Mouse (Mus musculus): ENCODE data around the gene Cacnb2. TPM values are rescaled to one million over a fixed set of nuclear protein-coding genes. Genes with fewer than 3 reads are reported as not detected.

The Cacnb2 gene
- polyA plus RNA-seq, 1 experiment: not detected

- Histone ChIP-seq H3K4me3 (ENCODE audit: insufficient read depth, low read depth, low read length) (no peak overlapping the region), H3K27ac (ENCODE audit: insufficient read depth, low read depth, low read length) (no peak overlapping the region), H3K4me1 (ENCODE audit: control insufficient read depth, insufficient read depth, low read length) (no peaks in the 10 kb centered on the region)
- 87% methylated on average over 1 of the region's 1 CpGs for WGBS
- TF ChIP-seq POLR2A (IDR thresholded peaks at IDR 0.05; ENCODE audit: insufficient read depth, low read depth, low read length) (no peak), CTCF (IDR thresholded peaks at IDR 0.05; ENCODE audit: insufficient read depth, low read depth, low read length) (no peak)
These were observed 255.4 kb downstream of the Cacnb2 start for GRCm38 (mm10) chr2:14858301-14858700.

- Histone ChIP-seq H3K4me1 (ENCODE audit: control insufficient read depth, insufficient read depth, low read length) (no peaks in the 10 kb centered on the region), H3K4me3 (ENCODE audit: insufficient read depth, low read depth, low read length) (no peak overlapping the region), H3K27ac (ENCODE audit: insufficient read depth, low read depth, low read length) (no peak overlapping the region)
- TF ChIP-seq POLR2A (IDR thresholded peaks at IDR 0.05; ENCODE audit: insufficient read depth, low read depth, low read length) (no peak), CTCF (IDR thresholded peaks at IDR 0.05; ENCODE audit: insufficient read depth, low read depth, low read length) (no peak)
- 40% methylated on average over 3 of the region's 3 CpGs for WGBS
These were observed 257.5 kb downstream of the Cacnb2 start for GRCm38 (mm10) chr2:14860350-14860749.

- TF ChIP-seq POLR2A (IDR thresholded peaks at IDR 0.05; ENCODE audit: insufficient read depth, low read depth, low read length): no peak
- TF ChIP-seq CTCF (IDR thresholded peaks at IDR 0.05; ENCODE audit: insufficient read depth, low read depth, low read length): no peak
- 80% methylated on average over 2 of the region's 2 CpGs for WGBS
- no peaks in the 10 kb centered on the region for H3K4me1 ChIP-seq (ENCODE audit: control insufficient read depth, insufficient read depth, low read length)
- H3K27ac ChIP-seq (ENCODE audit: insufficient read depth, low read depth, low read length): no peak overlapping the region
- H3K4me3 ChIP-seq (ENCODE audit: insufficient read depth, low read depth, low read length): no peak overlapping the region
These were observed 258.7 kb downstream of the Cacnb2 start for GRCm38 (mm10) chr2:14861613-14862012.

GRCm38 (mm10) chr2:14862981-14863380, 260.1 kb downstream of the Cacnb2 start:
- no peak overlapping the region for H3K27ac ChIP-seq (ENCODE audit: insufficient read depth, low read depth, low read length)
- no peak for TF ChIP-seq CTCF (IDR thresholded peaks at IDR 0.05; ENCODE audit: insufficient read depth, low read depth, low read length)
- TF ChIP-seq POLR2A (IDR thresholded peaks at IDR 0.05; ENCODE audit: insufficient read depth, low read depth, low read length): no peak
- no peak overlapping the region for H3K4me3 ChIP-seq (ENCODE audit: insufficient read depth, low read depth, low read length)
- H3K4me1 ChIP-seq (ENCODE audit: control insufficient read depth, insufficient read depth, low read length): no peaks in the 10 kb centered on the region
- 47% methylated on average over 1 of the region's 1 CpGs for WGBS

GRCm38 (mm10) chr2:14873116-14873515, 270.2 kb downstream of the Cacnb2 start:
- Histone ChIP-seq H3K4me1 (ENCODE audit: control insufficient read depth, insufficient read depth, low read length) (peaks cover 3% of the 10 kb centered on the region; the same call in 1 of the 2 replicates), H3K27ac (ENCODE audit: insufficient read depth, low read depth, low read length) (peak overlapping the region; percentile 61; the same call in 1 of the 2 replicates), H3K4me3 (ENCODE audit: insufficient read depth, low read depth, low read length) (no peak overlapping the region)
- TF ChIP-seq CTCF (IDR thresholded peaks at IDR 0.05; ENCODE audit: insufficient read depth, low read depth, low read length) (no peak), POLR2A (IDR thresholded peaks at IDR 0.05; ENCODE audit: insufficient read depth, low read depth, low read length) (no peak)
- 44% methylated on average over 1 of the region's 1 CpGs for WGBS

GRCm38 (mm10) chr2:14873701-14874181, 270.9 kb downstream of the Cacnb2 start:
- Histone ChIP-seq H3K4me3 (ENCODE audit: insufficient read depth, low read depth, low read length) (peak overlapping the region; percentile 48), H3K27ac (ENCODE audit: insufficient read depth, low read depth, low read length) (peak overlapping the region; percentile 61), H3K4me1 (ENCODE audit: control insufficient read depth, insufficient read depth, low read length) (peaks cover 3% of the 10 kb centered on the region; the same call in 1 of the 2 replicates)
- WGBS: 5% methylated on average over 15 of the region's 15 CpGs
- TF ChIP-seq CTCF (IDR thresholded peaks at IDR 0.05; ENCODE audit: insufficient read depth, low read depth, low read length) (no peak), POLR2A (IDR thresholded peaks at IDR 0.05; ENCODE audit: insufficient read depth, low read depth, low read length) (no peak)

- peaks cover 3% of the 10 kb centered on the region; the same call in 1 of the 2 replicates for H3K4me1 ChIP-seq (ENCODE audit: control insufficient read depth, insufficient read depth, low read length)
- TF ChIP-seq CTCF (IDR thresholded peaks at IDR 0.05; ENCODE audit: insufficient read depth, low read depth, low read length): no peak
- no peak for TF ChIP-seq POLR2A (IDR thresholded peaks at IDR 0.05; ENCODE audit: insufficient read depth, low read depth, low read length)
- H3K27ac ChIP-seq (ENCODE audit: insufficient read depth, low read depth, low read length): peak overlapping the region; percentile 61
- WGBS: 54% methylated on average over 13 of the region's 13 CpGs
- H3K4me3 ChIP-seq (ENCODE audit: insufficient read depth, low read depth, low read length): peak overlapping the region; percentile 30
These were observed 271.6 kb downstream of the Cacnb2 start for GRCm38 (mm10) chr2:14874281-14875037.

- no peak overlapping the region for H3K4me3 ChIP-seq (ENCODE audit: insufficient read depth, low read depth, low read length)
- H3K4me1 ChIP-seq (ENCODE audit: control insufficient read depth, insufficient read depth, low read length): peaks cover 3% of the 10 kb centered on the region; the same call in 1 of the 2 replicates
- 67% methylated on average over 2 of the region's 2 CpGs for WGBS
- TF ChIP-seq POLR2A (IDR thresholded peaks at IDR 0.05; ENCODE audit: insufficient read depth, low read depth, low read length) (no peak), CTCF (IDR thresholded peaks at IDR 0.05; ENCODE audit: insufficient read depth, low read depth, low read length) (no peak)
- H3K27ac ChIP-seq (ENCODE audit: insufficient read depth, low read depth, low read length): no peak overlapping the region
These were observed 272.2 kb downstream of the Cacnb2 start for GRCm38 (mm10) chr2:14875121-14875520.

- no peak for TF ChIP-seq CTCF (IDR thresholded peaks at IDR 0.05; ENCODE audit: insufficient read depth, low read depth, low read length)
- no peak for TF ChIP-seq POLR2A (IDR thresholded peaks at IDR 0.05; ENCODE audit: insufficient read depth, low read depth, low read length)
- 71% methylated on average over 6 of the region's 6 CpGs for WGBS
- Histone ChIP-seq H3K27ac (ENCODE audit: insufficient read depth, low read depth, low read length) (no peak overlapping the region), H3K4me1 (ENCODE audit: control insufficient read depth, insufficient read depth, low read length) (peaks cover 3% of the 10 kb centered on the region; the same call in 1 of the 2 replicates), H3K4me3 (ENCODE audit: insufficient read depth, low read depth, low read length) (no peak overlapping the region)
These were observed 272.7 kb downstream of the Cacnb2 start for GRCm38 (mm10) chr2:14875616-14876015.

Data from olfactory bulb, adult 2 months (tissue).